Mouse (Mus musculus) G1E-ER4 (cell line): Measurements from ENCODE around the gene Vsir. TPM values are rescaled to one million over a fixed set of nuclear protein-coding genes. Genes with fewer than 3 reads are reported as not detected.

Experiments
- GATA1 ChIP-seq: IDR thresholded peaks from one replicate; pipeline ENCODE4 v1.8.0; 2012; ENCODE audit warnings: low read length, inconsistent platforms
- polyA plus RNA-seq: library from polyadenylated mRNA; stranded (reverse); fragments of >175 nt; gene quantifications from 2 replicates; pipeline ENCODE4 v1.2.3, GENCODE M21; 2012

Gene Vsir
- not detected in 2 replicates for polyA plus RNA-seq

DNA sequence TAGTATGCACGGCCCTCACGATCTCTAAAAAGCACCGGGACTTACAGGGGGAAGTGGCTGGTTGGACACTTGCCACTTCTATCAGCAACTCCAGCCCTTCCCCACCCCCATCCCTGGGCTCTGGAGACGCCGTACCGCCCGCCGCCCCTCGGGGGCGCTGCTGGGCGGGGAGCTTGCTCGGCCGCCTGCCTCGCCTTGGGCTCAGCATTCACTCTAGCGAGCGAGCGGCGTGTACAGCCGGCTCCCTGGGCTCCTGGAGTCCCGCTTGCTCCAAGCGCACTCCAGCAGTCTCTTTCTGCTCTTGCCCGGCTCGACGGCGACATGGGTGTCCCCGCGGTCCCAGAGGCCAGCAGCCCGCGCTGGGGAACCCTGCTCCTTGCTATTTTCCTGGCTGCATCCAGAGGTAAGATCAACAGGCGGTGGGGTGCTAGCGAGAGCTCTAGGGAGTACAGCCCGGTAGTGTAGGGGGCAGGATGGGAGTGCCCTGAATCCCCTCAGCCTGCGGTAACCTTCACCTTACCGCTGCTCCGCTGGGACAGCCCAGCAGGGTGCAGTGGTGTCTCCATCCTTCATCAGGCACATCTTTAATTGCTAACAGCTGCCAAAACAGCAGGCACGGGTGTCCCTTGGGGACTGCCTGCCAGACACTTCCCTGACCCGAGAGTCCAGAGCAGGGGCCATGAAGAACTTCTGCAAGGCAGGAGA, at the start of gene Vsir:
Gene Vsir (plus strand): TSS at position 151 of the 705 bp plus-strand sequence.
- TF ChIP-seq GATA1 = no peak

- TF ChIP-seq GATA1 = no peak
Measured at GRCm38 (mm10) chr10:60299636-60300035, 47.0 kb upstream of the Vsir start.

DNA sequence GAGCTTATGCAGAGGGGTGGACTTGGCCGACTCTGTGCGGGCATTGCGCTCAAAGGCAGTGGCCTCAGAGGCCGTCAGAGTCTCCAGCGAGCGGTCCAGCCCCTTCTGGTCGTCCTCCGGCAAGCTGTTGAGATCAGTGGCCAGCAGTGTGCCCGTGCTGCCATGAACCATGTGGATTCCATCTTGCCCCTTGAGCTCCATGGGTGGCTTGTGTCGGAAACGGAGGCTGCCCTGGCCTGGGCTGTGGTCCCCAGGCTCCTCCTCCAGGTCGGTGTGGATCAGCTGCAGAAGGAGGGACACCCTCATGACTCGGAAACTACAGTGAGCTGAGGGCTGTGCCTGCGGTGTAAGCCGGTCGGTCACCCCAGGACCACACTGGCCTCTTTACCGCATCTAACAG, 43.2 kb upstream of the Vsir start:
- no peak for TF ChIP-seq GATA1

GRCm38 (mm10) chr10:60304854-60305628, 41.6 kb upstream of the Vsir start:
- no peak for TF ChIP-seq GATA1

DNA sequence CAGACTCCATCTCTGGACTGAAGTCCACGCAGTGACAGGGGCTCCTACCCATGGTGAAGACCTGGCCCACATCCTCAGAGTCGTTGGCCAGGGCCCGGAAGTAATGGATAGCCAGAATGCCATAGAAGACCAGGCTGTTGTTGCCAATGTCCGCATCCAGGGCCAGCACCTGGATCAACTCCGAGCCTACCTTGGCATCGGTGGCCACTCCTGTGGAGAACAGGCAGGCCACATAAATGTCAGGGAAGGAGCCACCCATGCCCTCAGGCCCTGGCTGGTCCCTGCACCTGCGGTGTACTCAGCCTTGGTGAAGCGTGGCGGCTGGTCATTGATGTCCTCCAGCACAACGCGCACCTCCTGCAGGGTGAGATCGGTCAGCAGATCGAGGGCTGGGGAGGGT, 36.0 kb upstream of the Vsir start:
- TF ChIP-seq GATA1 = no peak

DNA sequence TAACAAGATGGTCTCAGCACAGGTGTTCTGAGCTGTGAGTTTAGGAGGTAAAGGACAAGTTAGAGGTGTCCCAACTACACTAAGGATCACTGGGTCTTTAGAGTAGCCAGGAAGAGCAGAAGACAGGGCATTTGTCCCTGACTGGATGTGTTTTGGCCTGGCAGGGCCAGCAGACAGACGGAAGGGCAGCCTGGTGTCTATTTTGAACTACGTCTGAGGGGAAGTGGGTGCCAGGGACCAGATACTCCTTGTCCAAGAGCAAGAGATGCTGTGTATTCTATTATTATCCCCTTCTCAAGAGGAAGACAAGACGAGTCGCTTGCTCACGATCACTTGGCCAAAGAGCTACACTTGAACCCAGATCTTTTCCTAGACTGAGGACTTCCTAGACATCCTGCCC, 33.0 kb upstream of the Vsir start:
- no peak for TF ChIP-seq GATA1

- no peak for TF ChIP-seq GATA1
Measured at GRCm38 (mm10) chr10:60316166-60316565, 30.5 kb upstream of the Vsir start.

GRCm38 (mm10) chr10:60328963-60329650, 17.5 kb upstream of the Vsir start:
- TF ChIP-seq GATA1 = no peak

- TF ChIP-seq GATA1 = no peak
Measured at GRCm38 (mm10) chr10:60334583-60334982, 12.1 kb upstream of the Vsir start.

GRCm38 (mm10) chr10:60335021-60335420, 11.6 kb upstream of the Vsir start:
- no peak for TF ChIP-seq GATA1

DNA sequence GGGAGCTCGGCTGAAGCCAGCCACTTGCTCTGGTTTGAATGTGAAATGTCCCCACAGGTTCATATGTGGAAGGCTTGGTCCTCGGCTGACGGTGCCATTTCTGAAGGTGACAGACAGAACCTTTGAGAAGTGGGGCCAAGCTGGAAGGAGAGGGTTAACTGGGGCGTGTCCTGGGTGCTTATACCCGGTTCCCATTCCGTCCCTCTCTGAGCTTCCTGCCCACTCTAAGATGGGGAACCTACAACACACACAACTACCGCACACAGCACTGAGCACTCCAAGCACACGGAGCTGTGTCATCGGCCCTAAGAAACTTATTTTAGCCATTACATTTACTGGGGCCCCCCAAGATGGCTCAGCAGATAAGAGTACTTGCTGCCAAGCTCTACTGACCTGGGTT, 5.1 kb upstream of the Vsir start:
- no peak for TF ChIP-seq GATA1

- TF ChIP-seq GATA1 = no peak
Measured at GRCm38 (mm10) chr10:60344111-60344510, 2.5 kb upstream of the Vsir start.

DNA sequence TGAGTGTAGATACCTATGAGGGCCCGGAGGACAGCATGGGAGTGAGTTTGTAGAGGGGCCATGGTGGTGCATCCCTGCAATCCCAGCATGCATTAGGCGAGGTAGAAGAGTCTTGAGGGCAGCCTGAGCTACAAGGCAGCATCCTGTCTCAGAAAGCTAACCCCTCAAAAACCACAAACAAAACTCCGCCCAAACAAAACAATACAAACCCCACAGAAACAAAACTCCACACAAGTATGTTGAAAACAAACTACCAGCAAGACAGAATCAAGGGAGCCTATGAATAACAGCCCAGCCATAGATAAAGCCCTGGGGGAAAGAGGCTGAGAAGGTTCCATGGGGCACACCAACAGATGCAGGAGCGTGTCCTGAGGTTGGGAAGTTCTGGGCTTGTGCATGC, 595 bp upstream of the Vsir start:
- no peak for TF ChIP-seq GATA1

- TF ChIP-seq GATA1 = no peak
Measured at GRCm38 (mm10) chr10:60347768-60348610, 1.3 kb downstream of the Vsir start.

DNA sequence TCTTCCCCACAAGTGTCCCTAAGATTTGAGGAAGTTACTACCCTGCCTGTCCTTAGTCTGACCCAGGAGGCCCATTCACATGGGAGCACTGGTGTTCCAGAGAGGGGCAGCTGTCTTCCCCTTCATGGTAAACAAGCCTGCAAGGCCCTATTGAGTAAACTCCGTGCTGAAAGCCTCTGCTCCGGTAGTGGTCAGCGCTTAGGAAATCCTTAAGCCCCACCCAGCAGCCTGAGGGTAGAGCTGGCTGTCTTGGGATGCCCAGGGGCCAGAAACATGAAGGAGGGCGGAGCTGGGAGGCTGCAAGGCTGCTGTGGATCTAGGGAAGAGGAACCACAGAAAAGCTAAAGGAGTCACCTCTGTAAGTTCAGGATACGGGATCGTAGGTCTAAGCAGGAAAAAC, 2.4 kb downstream of the Vsir start:
- TF ChIP-seq GATA1 = no peak
